Mouse (Mus musculus) stomach, embryonic 14.5 days (tissue): Measurements from ENCODE around the gene Slc22a12. TPM values are rescaled to one million over a fixed set of nuclear protein-coding genes. Genes with fewer than 3 reads are reported as not detected.

Experiments used
- ATAC-seq: fragments of 200-750 bp; cut with Nextera tagmentation; 2 replicates; pipeline ENCODE4 v1.8.0; 2017; ENCODE audit warnings: low read depth, moderate TSS enrichment; ENCODE audit not compliant: insufficient number of reproducible peaks, insufficient read depth, low FRiP score
- H3K27ac ChIP-seq: fragments of 300-500 bp; sonication (generic); 2 replicates; pipeline ENCODE4 v1.5.1; 2014; ENCODE audit warnings: mild to moderate bottlenecking, low read length, moderate library complexity, mixed read lengths
- H3K27me3 ChIP-seq: fragments of 300-500 bp; sonication (generic); 2 replicates; pipeline ENCODE4 v1.6.1; 2014; ENCODE audit warnings: low read length, control low read depth, mixed read lengths; ENCODE audit not compliant: control insufficient read depth, insufficient read depth
- H3K36me3 ChIP-seq: fragments of 300-500 bp; sonication (generic); 2 replicates; pipeline ENCODE4 v1.6.1; 2014; ENCODE audit warnings: mild to moderate bottlenecking, control low read depth, low read length, moderate library complexity, mixed read lengths; ENCODE audit not compliant: control insufficient read depth, insufficient read depth
- H3K4me1 ChIP-seq: fragments of 300-500 bp; sonication (generic); 2 replicates; pipeline ENCODE4 v1.6.1; 2014; ENCODE audit warnings: low read length, control low read depth, mixed read lengths; ENCODE audit not compliant: control insufficient read depth, insufficient read depth
- H3K4me2 ChIP-seq: fragments of 300-500 bp; sonication (generic); replicated peaks from 2 replicates; pipeline ENCODE4 v1.6.1; 2014; ENCODE audit warnings: low read depth, low read length, control low read depth
- H3K4me3 ChIP-seq: fragments of 300-500 bp; sonication (generic); 2 replicates; pipeline ENCODE4 v1.5.1; 2014; ENCODE audit warnings: low read depth, low read length, control low read depth
- H3K9ac ChIP-seq: fragments of 300-500 bp; sonication (generic); replicated peaks from 2 replicates; pipeline ENCODE4 v1.6.1; 2014; ENCODE audit warnings: low read depth, mild to moderate bottlenecking, control low read depth, low read length, moderate library complexity, mixed read lengths
- H3K9me3 ChIP-seq: fragments of 300-500 bp; sonication (generic); 2 replicates; pipeline ENCODE4 v1.6.1; 2016; ENCODE audit warnings: low read depth, low read length, control low read depth; ENCODE audit not compliant: control insufficient read depth
- WGBS: fragments of 180-500 bp; shearing (Covaris S2); extraction: QIAGEN DNeasy Blood & Tissue Kit; methylation state at CpG from one replicate; pipeline ENCODE4 v1.1.7; 2014; 5-methylcytosine and 5-hydroxymethylcytosine counted together
- polyA plus RNA-seq: library from polyadenylated mRNA; unstranded; fragments of >200 nt; fragmentation: Nextera tagmentation; extraction: Ambion mirVana; gene quantifications from 2 replicates; pipeline ENCODE4 v1.2.1, GENCODE M21; 2014

Gene Slc22a12
- not detected in 2 replicates for polyA plus RNA-seq

- Histone ChIP-seq H3K4me3 (no peak within 1 kb of the TSS), H3K9me3 (no peaks in the 10 kb centered on the region), H3K4me2 (no peak within 1 kb of the TSS), H3K4me1 (no peaks in the 10 kb centered on the region), H3K9ac (no peak within 1 kb of the TSS), H3K36me3 (no peaks in the 10 kb centered on the region), H3K27me3 (no peaks in the 10 kb centered on the region), H3K27ac (no peak within 1 kb of the TSS)
- ATAC-seq, result no peak
- 90% methylated on average over 16 of the region's 16 CpGs for WGBS
Observed at GRCm38 (mm10) chr19:6542367-6543034, at the start of gene Slc22a12. Gene Slc22a12 (minus strand): TSS chr19:6543032.

- no peaks in the 10 kb centered on the region for H3K27me3 ChIP-seq
- no peak overlapping the region for H3K9ac ChIP-seq
- H3K9me3 ChIP-seq, result no peaks in the 10 kb centered on the region
- H3K4me3 ChIP-seq, result no peak overlapping the region
- H3K36me3 ChIP-seq, result no peaks in the 10 kb centered on the region
- no peak overlapping the region for H3K4me2 ChIP-seq
- H3K27ac ChIP-seq, result no peak overlapping the region
- ATAC-seq, result no peak
- WGBS, result 32% methylated on average over 4 of the region's 4 CpGs
- no peaks in the 10 kb centered on the region for H3K4me1 ChIP-seq
Observed at GRCm38 (mm10) chr19:6572001-6572400, 29.2 kb upstream of the Slc22a12 start.

- H3K4me3 ChIP-seq, result no peak overlapping the region
- no peak overlapping the region for H3K9ac ChIP-seq
- no peak overlapping the region for H3K27ac ChIP-seq
- no peak for ATAC-seq
- no peaks in the 10 kb centered on the region for H3K9me3 ChIP-seq
- H3K4me1 ChIP-seq, result no peaks in the 10 kb centered on the region
- no peaks in the 10 kb centered on the region for H3K36me3 ChIP-seq
- 73% methylated on average over 5 of the region's 5 CpGs for WGBS
- no peaks in the 10 kb centered on the region for H3K27me3 ChIP-seq
- H3K4me2 ChIP-seq, result no peak overlapping the region
Observed at GRCm38 (mm10) chr19:6571476-6571875, 28.6 kb upstream of the Slc22a12 start.

- Histone ChIP-seq H3K9me3 (no peaks in the 10 kb centered on the region), H3K4me2 (no peak overlapping the region), H3K4me3 (no peak overlapping the region), H3K27ac (no peak overlapping the region), H3K36me3 (no peaks in the 10 kb centered on the region), H3K9ac (no peak overlapping the region), H3K4me1 (no peaks in the 10 kb centered on the region), H3K27me3 (no peaks in the 10 kb centered on the region)
- ATAC-seq, result no peak
- 45% methylated on average over 5 of the region's 5 CpGs for WGBS
Observed at GRCm38 (mm10) chr19:6569561-6569960, 26.7 kb upstream of the Slc22a12 start.

- Histone ChIP-seq H3K36me3 (no peaks in the 10 kb centered on the region), H3K4me1 (no peaks in the 10 kb centered on the region), H3K27me3 (no peaks in the 10 kb centered on the region), H3K9ac (no peak overlapping the region), H3K9me3 (no peaks in the 10 kb centered on the region), H3K4me2 (no peak overlapping the region), H3K4me3 (no peak overlapping the region), H3K27ac (no peak overlapping the region)
- WGBS, result 71% methylated on average over 5 of the region's 5 CpGs
- ATAC-seq, result no peak
Observed at GRCm38 (mm10) chr19:6569021-6569420, 26.2 kb upstream of the Slc22a12 start.

GRCm38 (mm10) chr19:6566450-6566849, 23.6 kb upstream of the Slc22a12 start:
- Histone ChIP-seq H3K4me2 (no peak overlapping the region), H3K9ac (no peak overlapping the region), H3K27ac (no peak overlapping the region), H3K27me3 (no peaks in the 10 kb centered on the region), H3K4me1 (no peaks in the 10 kb centered on the region), H3K36me3 (no peaks in the 10 kb centered on the region), H3K4me3 (no peak overlapping the region), H3K9me3 (no peaks in the 10 kb centered on the region)
- 81% methylated on average over 2 of the region's 2 CpGs for WGBS
- no peak for ATAC-seq

GRCm38 (mm10) chr19:6565136-6565535, 22.3 kb upstream of the Slc22a12 start:
- no peaks in the 10 kb centered on the region for H3K36me3 ChIP-seq
- no peak overlapping the region for H3K4me2 ChIP-seq
- no peak overlapping the region for H3K9ac ChIP-seq
- H3K9me3 ChIP-seq, result no peaks in the 10 kb centered on the region
- no peak overlapping the region for H3K4me3 ChIP-seq
- H3K4me1 ChIP-seq, result no peaks in the 10 kb centered on the region
- 82% methylated on average over 6 of the region's 6 CpGs for WGBS
- no peaks in the 10 kb centered on the region for H3K27me3 ChIP-seq
- no peak for ATAC-seq
- no peak overlapping the region for H3K27ac ChIP-seq

- Histone ChIP-seq H3K4me3 (no peak overlapping the region), H3K27me3 (no peaks in the 10 kb centered on the region), H3K36me3 (no peaks in the 10 kb centered on the region), H3K4me1 (no peaks in the 10 kb centered on the region), H3K27ac (no peak overlapping the region), H3K4me2 (no peak overlapping the region), H3K9me3 (no peaks in the 10 kb centered on the region), H3K9ac (no peak overlapping the region)
- ATAC-seq, result no peak
- 64% methylated on average over 7 of the region's 7 CpGs for WGBS
Observed at GRCm38 (mm10) chr19:6560246-6560815, 17.5 kb upstream of the Slc22a12 start.

- Histone ChIP-seq H3K9me3 (no peaks in the 10 kb centered on the region), H3K36me3 (no peaks in the 10 kb centered on the region), H3K4me1 (no peaks in the 10 kb centered on the region), H3K27me3 (no peaks in the 10 kb centered on the region), H3K4me2 (no peak overlapping the region), H3K27ac (no peak overlapping the region), H3K9ac (no peak overlapping the region), H3K4me3 (no peak overlapping the region)
- ATAC-seq, result no peak
- 50% methylated on average over 4 of the region's 4 CpGs for WGBS
Observed at GRCm38 (mm10) chr19:6559576-6559975, 16.7 kb upstream of the Slc22a12 start.
